8 mouse cellular contexts compared by ENCODE assay signal in genomic region chr3:96597435-96597891, GRCm38 (mm10). TPM values are rescaled to one million over a fixed set of nuclear protein-coding genes. Genes with fewer than 3 reads are reported as not detected.
DNase-seq lines count a peak whose midpoint lies in the region; ATAC-seq lines count a peak whose summit lies in the region.

No protein-coding gene starts in this region.

- ATAC-seq in forebrain, embryonic 16.5 days = no peak
- no peak for ATAC-seq in neural tube, embryonic 11.5 days (ENCODE audit: insufficient read depth, low FRiP score, low TSS enrichment)
- ATAC-seq in megakaryocyte progenitor cell, adult 5-6 weeks (replicated peaks; ENCODE audit: poor library complexity) = no peak

- no peaks in the 10 kb centered on the region for H3K9me3 ChIP-seq in forebrain, embryonic 16.5 days (ENCODE audit: control insufficient read depth, low read length)
- H3K9me3 ChIP-seq in neural tube, embryonic 11.5 days (ENCODE audit: control insufficient read depth, low read length) = no peaks in the 10 kb centered on the region

- H3K4me2 ChIP-seq in forebrain, embryonic 16.5 days (ENCODE audit: low read length) = peak overlapping the region; percentile 99
- peak overlapping the region; percentile 98 for H3K4me2 ChIP-seq in neural tube, embryonic 11.5 days (ENCODE audit: low read depth)

- peak; percentile 62 for DNase-seq in adrenal gland, adult 2 months
- no peak for DNase-seq in adrenal gland, adult 18-20 months (ENCODE audit: low spot score in 2 of 2)
- DNase-seq in right cerebral cortex, adult 18-20 months = peak; percentile 48
- DNase-seq in right cerebral cortex, postnatal 36 days (ENCODE audit: low spot score in 2 of 2) = no peak
- DNase-seq in layer of hippocampus, postnatal 25 days (ENCODE audit: extremely low spot score in 1 of 2, low spot score in 1 of 2) = peak; percentile 27 to 47
- DNase-seq in neural tube, embryonic 11.5 days (ENCODE audit: low spot score) = peak; percentile 71

- H3K9ac ChIP-seq in forebrain, embryonic 16.5 days (replicated peaks; ENCODE audit: low read depth, low read length) = peak overlapping the region; percentile 75
- H3K9ac ChIP-seq in neural tube, embryonic 11.5 days (ENCODE audit: low read length) = peak overlapping the region; percentile 52

- WGBS in forebrain, embryonic 16.5 days = under 1% methylated on average over 40 of the region's 40 CpGs
- under 1% methylated on average over 40 of the region's 40 CpGs for WGBS in neural tube, embryonic 11.5 days

- H3K4me1 ChIP-seq in forebrain, embryonic 16.5 days (replicated peaks; ENCODE audit: control insufficient read depth, insufficient read depth, low read length) = peaks cover 59% of the 10 kb centered on the region
- H3K4me1 ChIP-seq in neural tube, embryonic 11.5 days (ENCODE audit: control insufficient read depth, insufficient read depth, low read length) = peaks cover 30% of the 10 kb centered on the region

- H3K4me3 ChIP-seq in forebrain, embryonic 16.5 days (replicated peaks; ENCODE audit: low read length) = peak overlapping the region; percentile 52
- peak overlapping the region; percentile 51 for H3K4me3 ChIP-seq in neural tube, embryonic 11.5 days (ENCODE audit: low read depth, low read length)

- H3K27ac ChIP-seq in forebrain, embryonic 16.5 days (ENCODE audit: low read length) = peak overlapping the region; percentile 52
- no peak overlapping the region for H3K27ac ChIP-seq in neural tube, embryonic 11.5 days (ENCODE audit: low read depth, low read length)

- no peaks in the 10 kb centered on the region for H3K36me3 ChIP-seq in forebrain, embryonic 16.5 days (ENCODE audit: control insufficient read depth, insufficient read depth)
- no peaks in the 10 kb centered on the region for H3K36me3 ChIP-seq in neural tube, embryonic 11.5 days (ENCODE audit: control insufficient read depth, insufficient read depth, low read length)

- no peaks in the 10 kb centered on the region for H3K27me3 ChIP-seq in forebrain, embryonic 16.5 days (replicated peaks; ENCODE audit: control insufficient read depth, insufficient read depth, low read length)
- H3K27me3 ChIP-seq in neural tube, embryonic 11.5 days (ENCODE audit: control insufficient read depth, insufficient read depth, low read length) = peaks cover 6% of the 10 kb centered on the region

RNA-seq across cellular contexts. Expression of gene Ankrd34a, which starts 1.0 kb away (rescaled TPM):
- 1 to 10 TPM in 1 of 2 experiments, under 1 TPM in 1; 0.75 to 2.3 TPM for total RNA-seq in adrenal gland, adult 2 months (2021)
- 1.8 and 2.0 TPM in 2 replicates for polyA plus RNA-seq in adrenal gland, adult 2 months (2012; rRNA removed)
- total RNA-seq in adrenal gland, adult 18-20 months (2021) = under 1 TPM; 0.76 to 0.77 TPM
- 16.2 and 21.9 TPM in 2 replicates for polyA plus RNA-seq in forebrain, embryonic 16.5 days (2015; fragmentation: Nextera tagmentation; extraction: Ambion mirVana)
- 10 to 100 TPM; 50.9 to 62.3 TPM for total RNA-seq in layer of hippocampus, postnatal 25 days (2021)
- polyA plus RNA-seq in neural tube, embryonic 11.5 days (2014; fragmentation: Nextera tagmentation; extraction: Ambion mirVana) = 2.8 and 3.6 TPM in 2 replicates
- not detected in 2 replicates for total RNA-seq in megakaryocyte progenitor cell, adult 5-6 weeks (2015)
- not detected in 2 replicates for total RNA-seq in megakaryocyte progenitor cell, adult 5-6 weeks (2017)

RNA-seq across cellular contexts. Expression of gene Polr3gl, which starts 3.5 kb away (rescaled TPM):
- total RNA-seq in adrenal gland, adult 2 months (2021) = 10 to 100 TPM; 32.5 to 38.5 TPM
- polyA plus RNA-seq in adrenal gland, adult 2 months (2012; rRNA removed) = 19.9 and 21.4 TPM in 2 replicates
- 10 to 100 TPM; 35.5 to 38.8 TPM for total RNA-seq in adrenal gland, adult 18-20 months (2021)
- polyA plus RNA-seq in forebrain, embryonic 16.5 days (2015; fragmentation: Nextera tagmentation; extraction: Ambion mirVana) = 38.7 and 43.1 TPM in 2 replicates
- 10 to 100 TPM; 23.8 to 29.7 TPM for total RNA-seq in layer of hippocampus, postnatal 25 days (2021)
- 12.8 and 15.8 TPM in 2 replicates for polyA plus RNA-seq in neural tube, embryonic 11.5 days (2014; fragmentation: Nextera tagmentation; extraction: Ambion mirVana)
- 27.0 and 30.4 TPM in 2 replicates for total RNA-seq in megakaryocyte progenitor cell, adult 5-6 weeks (2015)
- total RNA-seq in megakaryocyte progenitor cell, adult 5-6 weeks (2017) = 50.7 and 59.5 TPM in 2 replicates

RNA-seq across cellular contexts. Expression of gene Lix1l, which starts 3.5 kb away (rescaled TPM):
- 10 to 100 TPM; 31.2 to 46.4 TPM for total RNA-seq in adrenal gland, adult 2 months (2021)
- polyA plus RNA-seq in adrenal gland, adult 2 months (2012; rRNA removed) = 17.6 and 21.1 TPM in 2 replicates
- 10 to 100 TPM; 24.4 to 39.1 TPM for total RNA-seq in adrenal gland, adult 18-20 months (2021)
- 6.3 and 7.5 TPM in 2 replicates for polyA plus RNA-seq in forebrain, embryonic 16.5 days (2015; fragmentation: Nextera tagmentation; extraction: Ambion mirVana)
- 10 to 100 TPM; 29.2 to 29.4 TPM for total RNA-seq in layer of hippocampus, postnatal 25 days (2021)
- polyA plus RNA-seq in neural tube, embryonic 11.5 days (2014; fragmentation: Nextera tagmentation; extraction: Ambion mirVana) = 8.0 and 8.7 TPM in 2 replicates
- total RNA-seq in megakaryocyte progenitor cell, adult 5-6 weeks (2015) = 0.89 and 3.0 TPM in 2 replicates
- 0.83 and 2.3 TPM in 2 replicates for total RNA-seq in megakaryocyte progenitor cell, adult 5-6 weeks (2017)

RNA-seq across cellular contexts. Expression of gene Gm16253, which starts 20.7 kb away (rescaled TPM):
- total RNA-seq in adrenal gland, adult 2 months (2021) = not detected
- polyA plus RNA-seq in adrenal gland, adult 2 months (2012; rRNA removed) = not detected in 2 replicates
- not detected for total RNA-seq in adrenal gland, adult 18-20 months (2021)
- polyA plus RNA-seq in forebrain, embryonic 16.5 days (2015; fragmentation: Nextera tagmentation; extraction: Ambion mirVana) = 1.6 and 1.8 TPM in 2 replicates
- not detected for total RNA-seq in layer of hippocampus, postnatal 25 days (2021)
- polyA plus RNA-seq in neural tube, embryonic 11.5 days (2014; fragmentation: Nextera tagmentation; extraction: Ambion mirVana) = 0.46 and 0.49 TPM in 2 replicates
- not detected in 2 replicates for total RNA-seq in megakaryocyte progenitor cell, adult 5-6 weeks (2015)
- not detected in 2 replicates for total RNA-seq in megakaryocyte progenitor cell, adult 5-6 weeks (2017)

RNA-seq across cellular contexts. Expression of gene Rbm8a, which starts 32.3 kb away (rescaled TPM):
- 10 to 100 TPM; 69.2 to 85.3 TPM for total RNA-seq in adrenal gland, adult 2 months (2021)
- 1.3 and 2.3 TPM in 2 replicates for polyA plus RNA-seq in adrenal gland, adult 2 months (2012; rRNA removed)
- 10 to 100 TPM; 89.7 to 89.8 TPM for total RNA-seq in adrenal gland, adult 18-20 months (2021)
- 123 and 132 TPM in 2 replicates for polyA plus RNA-seq in forebrain, embryonic 16.5 days (2015; fragmentation: Nextera tagmentation; extraction: Ambion mirVana)
- total RNA-seq in layer of hippocampus, postnatal 25 days (2021) = 10 to 100 TPM; 48.4 to 51.7 TPM
- 187 and 188 TPM in 2 replicates for polyA plus RNA-seq in neural tube, embryonic 11.5 days (2014; fragmentation: Nextera tagmentation; extraction: Ambion mirVana)
- 116 and 119 TPM in 2 replicates for total RNA-seq in megakaryocyte progenitor cell, adult 5-6 weeks (2015)
- 58.2 and 64.5 TPM in 2 replicates for total RNA-seq in megakaryocyte progenitor cell, adult 5-6 weeks (2017)

Comparison
In these comparisons a context has a peak if more than half of its experiments do, and no peak if none do; other contexts are left out.
1. DNase-seq: peak in adrenal gland, adult 2 months (single experiment), right cerebral cortex, adult 18-20 months (single experiment), layer of hippocampus, postnatal 25 days (2 of 2) and neural tube, embryonic 11.5 days (single experiment); none in adrenal gland, adult 18-20 months (0 of 2) and right cerebral cortex, postnatal 36 days (0 of 2).
2. RNA of gene Ankrd34a, which starts 1.0 kb away (total RNA-seq): 50.9 to 62.3 TPM in layer of hippocampus, postnatal 25 days; 0.75 to 2.3 TPM in adrenal gland, adult 2 months, 0.76 to 0.77 TPM in adrenal gland, adult 18-20 months and not detected in megakaryocyte progenitor cell, adult 5-6 weeks; every median in the first group is over 10 times any median in the second.
3. RNA of gene Lix1l, which starts 3.5 kb away (total RNA-seq): 31.2 to 46.4 TPM in adrenal gland, adult 2 months, 24.4 to 39.1 TPM in adrenal gland, adult 18-20 months and 29.2 to 29.4 TPM in layer of hippocampus, postnatal 25 days; 0.83 to 3.0 TPM in megakaryocyte progenitor cell, adult 5-6 weeks; every median in the first group is over 4 times any median in the second.